Mouse (Mus musculus) mouse embryonic stem cell (cell line): ENCODE measurements around the gene Oas1g.
"Not testable (repeated sequence)": the region's sequence is repeated elsewhere in the genome, so short reads cannot be mapped to it uniquely, and the experiment has no call there.

Experiments used
- in situ Hi-C, 2 experiments: fragments of 300-500 bp; cut with MboI; formaldehyde crosslinking; loops; 1 replicate in 1 of 2; 3 replicates in 1 of 2; pipeline ENCODE4 v1.14.3; 2019 to 2020; ENCODE audit warnings: low sequenced_read_pairs in 2 of 2, low pct_unique_long_range_greater_than_20kb in 1 of 2, mixed read lengths in 1 of 2; ENCODE audit not compliant: unreplicated experiment in 1 of 2

The Oas1g gene

GRCm38 (mm10) chr5:120892243-120892660, 4.8 kb upstream of the Oas1g start:
- in situ Hi-C loops: no loop called here

GRCm38 (mm10) chr5:120891566-120892242, 4.3 kb upstream of the Oas1g start:
- in situ Hi-C loops: not testable (repeated sequence)

- in situ Hi-C loops: no loop called here
Measured at GRCm38 (mm10) chr5:120890991-120891390, 3.6 kb upstream of the Oas1g start.

GRCm38 (mm10) chr5:120890026-120890425, 2.6 kb upstream of the Oas1g start:
- in situ Hi-C loops: no loop called here

GRCm38 (mm10) chr5:120888294-120888815, 942 bp upstream of the Oas1g start:
- in situ Hi-C loops: not testable (repeated sequence)

GRCm38 (mm10) chr5:120887831-120888230, 418 bp upstream of the Oas1g start:
- in situ Hi-C loops: no loop called here

- in situ Hi-C loops: not testable (repeated sequence)
Measured at GRCm38 (mm10) chr5:120881681-120882080, 5.7 kb downstream of the Oas1g start.

- in situ Hi-C loops: not testable (repeated sequence)
Measured at GRCm38 (mm10) chr5:120878803-120879202, 8.6 kb downstream of the Oas1g start.

- in situ Hi-C loops: not testable (repeated sequence)
Measured at GRCm38 (mm10) chr5:120877407-120877806, 10.0 kb downstream of the Oas1g start.

GRCm38 (mm10) chr5:120876839-120877238, 10.6 kb downstream of the Oas1g start:
- in situ Hi-C loops: not testable (repeated sequence)

- in situ Hi-C loops: no loop called here
Measured at GRCm38 (mm10) chr5:120871469-120871868, 15.9 kb downstream of the Oas1g start.

- in situ Hi-C loops: no loop called here
Measured at GRCm38 (mm10) chr5:120870782-120871181, 16.6 kb downstream of the Oas1g start.

- in situ Hi-C loops: no loop called here
Measured at GRCm38 (mm10) chr5:120870081-120870480, 17.3 kb downstream of the Oas1g start.

- in situ Hi-C loops: no loop called here
Measured at GRCm38 (mm10) chr5:120869436-120870015, 17.9 kb downstream of the Oas1g start.

- in situ Hi-C loops: no loop called here
Measured at GRCm38 (mm10) chr5:120865336-120865860, 22.0 kb downstream of the Oas1g start.

GRCm38 (mm10) chr5:120861121-120861520, 26.3 kb downstream of the Oas1g start, which contains the start of gene Oas1h:
Oas1h (plus strand) TSS chr5:120861421.
- in situ Hi-C loops: no loop called here

GRCm38 (mm10) chr5:120859241-120859640, 28.2 kb downstream of the Oas1g start:
- in situ Hi-C loops: no loop called here

- in situ Hi-C loops: loop anchor here (10.0 kb wide), 1 partner anchor 135 kb away; no protein-coding TSS in a partner anchor
Measured at GRCm38 (mm10) chr5:120849601-120850136, 37.7 kb downstream of the Oas1g start.

GRCm38 (mm10) chr5:120847067-120847466, 40.3 kb downstream of the Oas1g start, which contains the start of gene Oas1f:
Oas1f (plus strand) TSS chr5:120847367.
- in situ Hi-C loops: loop anchor here (10.0 kb wide), 1 partner anchor 138 kb away; no protein-coding TSS in a partner anchor
